Mouse (Mus musculus) stomach, postnatal 0 days (tissue): Measurements from ENCODE around the gene B020031M17Rik. TPM values are rescaled to one million over a fixed set of nuclear protein-coding genes. Genes with fewer than 3 reads are reported as not detected.

Experiments
- polyA plus RNA-seq: library from polyadenylated mRNA; unstranded; fragments of >200 nt; fragmentation: Nextera tagmentation; extraction: Ambion mirVana; gene quantifications from 2 replicates; pipeline ENCODE4 v1.2.1, GENCODE M21; 2015

The B020031M17Rik gene
- polyA plus RNA-seq, 1 experiment from 2014 or later: not detected

Other genes starting within 250 kb of the B020031M17Rik start
- 0.53 TPM in 2 replicates for gene Nim1k, start 194.9 kb downstream of the B020031M17Rik start, polyA plus RNA-seq
- 18.2 and 18.3 TPM in 2 replicates for gene Zfp131, start 159.9 kb downstream of the B020031M17Rik start, polyA plus RNA-seq
- not detected in 2 replicates for gene AF067063, start 120.6 kb downstream of the B020031M17Rik start, polyA plus RNA-seq
- not detected in 2 replicates for gene D13Ertd608e, start 114.8 kb downstream of the B020031M17Rik start, polyA plus RNA-seq
- not detected in 2 replicates for gene Tcstv1, start 56.0 kb downstream of the B020031M17Rik start, polyA plus RNA-seq
- not detected in 2 replicates for gene Gm21761, start 21.5 kb downstream of the B020031M17Rik start, polyA plus RNA-seq
- gene Gm36079, start 76.2 kb upstream of the B020031M17Rik start, polyA plus RNA-seq: not detected in 2 replicates
- gene Gm21188, start 101.4 kb upstream of the B020031M17Rik start, polyA plus RNA-seq: not detected in 2 replicates
- not detected in 2 replicates for gene Gm20767, start 189.4 kb upstream of the B020031M17Rik start, polyA plus RNA-seq
- gene Gm21818, start 221.6 kb upstream of the B020031M17Rik start, polyA plus RNA-seq: not detected in 2 replicates